Mouse (Mus musculus) bone marrow macrophage, adult 2 months (primary cell): ENCODE results near the gene Cdca7l. TPM values are rescaled to one million over a fixed set of nuclear protein-coding genes. Genes with fewer than 3 reads are reported as not detected.
"Not testable (repeated sequence)": the region's sequence is repeated elsewhere in the genome, so short reads cannot be mapped to it uniquely, and the experiment has no call there.

ENCODE experiments used
- H3K27ac ChIP-seq: 2 replicates; pipeline ENCODE4 v1.5.1; 2012; ENCODE audit warnings: low read depth, low read length; ENCODE audit not compliant: insufficient read depth
- H3K4me1 ChIP-seq: 2 replicates; pipeline ENCODE4 v1.6.1; 2012; ENCODE audit warnings: low read length; ENCODE audit not compliant: control insufficient read depth, insufficient read depth
- H3K4me3 ChIP-seq: 2 replicates; pipeline ENCODE4 v1.5.1; 2012; ENCODE audit warnings: mild to moderate bottlenecking, low read length, moderate library complexity; ENCODE audit not compliant: insufficient read depth
- CTCF ChIP-seq: IDR thresholded peaks from 2 replicates; pipeline ENCODE4 v1.5.1; 2012; ENCODE audit warnings: low read depth, mild to moderate bottlenecking, low read length, moderate library complexity
- POLR2A ChIP-seq: IDR thresholded peaks from 2 replicates; pipeline ENCODE4 v1.6.1; 2012; ENCODE audit warnings: mild to moderate bottlenecking, low read depth, low read length, borderline replicate concordance
- polyA plus RNA-seq: library from polyadenylated mRNA; stranded (reverse); fragments of >200 nt; gene quantifications from 2 replicates; pipeline ENCODE4 v1.2.4, GENCODE M21; 2012; ENCODE audit not compliant: missing spikeins, insufficient read depth, insufficient read length

Cdca7l gene
- polyA plus RNA-seq = 5.8 and 8.7 TPM in 2 replicates

DNA sequence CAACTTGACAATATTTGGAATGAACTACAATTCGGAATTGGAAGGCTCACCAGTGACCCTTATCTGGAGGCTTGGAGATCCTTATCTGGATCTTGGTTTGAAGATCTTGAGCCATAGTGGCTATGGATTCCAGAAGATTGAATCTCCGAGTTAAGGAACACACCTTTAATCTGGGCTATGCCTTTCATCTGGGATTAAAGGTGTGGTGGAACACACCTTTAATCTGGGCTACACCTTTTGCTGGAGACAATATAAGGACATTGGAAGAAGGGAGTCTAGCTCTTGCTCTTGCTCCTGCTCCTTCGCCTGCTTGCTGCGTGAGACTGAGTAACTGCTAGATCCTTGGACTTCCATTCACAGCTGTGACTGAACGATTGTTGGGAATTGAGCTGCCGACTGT, at the start of gene Cdca7l:
Gene Cdca7l (plus strand): TSS at position 301 of the 400 bp plus-strand sequence.
- H3K4me1 ChIP-seq, H3K4me3 ChIP-seq, H3K27ac ChIP-seq: not testable (repeated sequence)

DNA sequence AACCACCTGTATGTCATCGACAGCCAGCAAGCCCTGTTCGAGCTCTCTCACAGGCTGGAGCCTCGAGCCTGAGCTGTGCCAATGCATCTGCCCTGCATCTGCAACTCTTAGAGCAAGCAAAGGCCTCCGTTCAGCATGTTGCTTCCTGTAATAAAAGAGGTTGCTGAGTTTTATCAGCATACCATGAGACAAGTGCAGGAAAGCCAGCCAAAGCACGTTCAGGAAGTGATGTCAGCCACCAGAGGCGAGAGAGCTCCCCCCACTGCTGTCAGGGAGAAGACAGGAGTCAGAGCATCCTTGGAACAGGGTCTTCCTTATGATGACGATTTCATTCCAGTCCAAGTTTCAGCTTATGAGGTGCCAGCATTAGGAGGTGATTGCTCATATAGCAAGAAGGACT, 48.1 kb upstream of the Cdca7l start:
- Histone ChIP-seq H3K27ac (no peak overlapping the region), H3K4me3 (no peak overlapping the region), H3K4me1 (no peaks in the 10 kb centered on the region)
- TF ChIP-seq CTCF (no peak), POLR2A (no peak)

DNA sequence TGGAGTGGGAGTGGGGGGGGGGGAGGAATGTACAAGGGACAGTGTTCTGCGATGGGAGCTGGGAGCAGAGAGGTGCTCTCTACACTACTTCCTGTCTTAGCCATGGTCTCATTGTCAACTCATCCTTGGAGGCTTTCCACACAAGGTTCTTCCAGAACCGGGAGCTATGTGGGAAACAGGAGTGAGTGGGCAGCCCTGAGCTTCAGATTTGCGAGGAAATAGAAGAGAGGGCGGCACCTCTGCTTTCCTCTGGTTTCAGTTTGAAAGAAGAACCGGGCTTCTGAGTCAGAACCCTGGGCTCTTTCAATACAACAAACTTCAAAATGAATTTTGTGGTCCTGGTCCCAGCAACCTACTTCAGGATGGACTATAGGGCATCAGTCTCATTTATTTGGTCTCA, 43.7 kb upstream of the Cdca7l start:
- no peak overlapping the region for H3K4me3 ChIP-seq
- TF ChIP-seq CTCF (no peak), POLR2A (no peak)
- H3K27ac ChIP-seq = no peak overlapping the region
- H3K4me1 ChIP-seq = peaks cover 6% of the 10 kb centered on the region

DNA sequence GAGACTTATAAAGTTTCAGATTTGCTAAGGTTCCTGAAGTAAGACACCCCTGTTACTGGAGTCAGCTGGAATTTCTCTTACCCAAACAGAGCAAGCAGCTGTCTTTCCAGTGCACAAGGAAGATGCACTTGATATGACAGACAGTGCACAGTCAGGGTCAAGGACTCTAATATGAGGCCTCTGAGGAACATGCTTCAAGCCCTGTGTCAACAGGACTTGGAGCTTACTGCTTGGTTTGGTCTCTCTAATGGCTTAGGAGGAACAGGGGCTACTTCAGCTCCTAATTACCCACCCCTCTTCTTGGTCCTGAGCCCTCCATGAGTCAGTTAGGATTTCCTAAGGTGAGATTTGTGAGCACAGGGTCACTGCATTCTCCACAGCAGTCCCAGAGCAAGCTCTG, 43.2 kb upstream of the Cdca7l start:
- Histone ChIP-seq H3K4me1 (peaks cover 6% of the 10 kb centered on the region), H3K27ac (no peak overlapping the region), H3K4me3 (no peak overlapping the region)
- TF ChIP-seq CTCF = no peak
- TF ChIP-seq POLR2A = no peak

DNA sequence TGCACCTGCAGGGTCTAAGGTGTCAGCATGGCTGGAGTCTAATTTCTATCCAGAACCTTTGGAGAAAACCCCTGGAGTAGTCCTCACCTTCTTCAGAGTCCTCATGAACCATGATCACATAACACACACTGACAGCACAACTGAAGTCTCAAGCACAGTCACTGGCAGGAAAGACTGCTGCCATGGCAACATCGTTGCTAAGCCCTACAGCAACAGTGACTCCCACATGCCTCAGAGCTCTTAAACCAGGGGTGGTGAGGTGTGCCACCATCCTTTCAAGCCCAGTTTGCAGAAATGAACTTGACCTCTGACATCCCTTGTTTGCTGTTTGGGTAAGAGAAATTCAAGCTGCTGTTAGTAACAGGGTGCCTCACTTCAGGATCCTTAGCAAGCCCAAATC, 42.4 kb upstream of the Cdca7l start:
- H3K4me3 ChIP-seq = no peak overlapping the region
- H3K4me1 ChIP-seq = peaks cover 6% of the 10 kb centered on the region
- TF ChIP-seq POLR2A (no peak), CTCF (no peak)
- H3K27ac ChIP-seq = no peak overlapping the region

DNA sequence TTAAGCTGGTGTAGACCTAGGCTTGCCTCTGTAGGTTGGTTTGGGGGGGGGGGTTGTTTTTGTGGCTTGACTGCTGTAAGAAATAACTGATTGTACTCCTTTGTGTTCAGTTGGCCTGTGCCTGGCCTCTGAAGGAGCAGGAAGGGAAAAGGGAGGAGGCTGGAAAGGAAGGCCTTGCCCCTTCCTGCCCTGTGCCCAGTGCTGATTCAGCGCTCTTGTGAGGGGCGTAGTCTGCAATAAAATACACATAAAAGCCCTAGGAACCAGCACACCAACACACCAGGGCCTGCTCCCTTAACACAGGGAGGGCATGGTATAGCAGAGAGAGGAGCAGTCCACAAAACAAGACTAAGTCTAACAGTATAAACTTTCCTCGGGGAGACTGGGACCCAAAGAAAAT, 40.8 kb upstream of the Cdca7l start:
- H3K27ac ChIP-seq = no peak overlapping the region; the same call in 1 of the 2 replicates
- no peak overlapping the region for H3K4me3 ChIP-seq
- H3K4me1 ChIP-seq = peaks cover 6% of the 10 kb centered on the region
- TF ChIP-seq CTCF (no peak), POLR2A (no peak)

DNA sequence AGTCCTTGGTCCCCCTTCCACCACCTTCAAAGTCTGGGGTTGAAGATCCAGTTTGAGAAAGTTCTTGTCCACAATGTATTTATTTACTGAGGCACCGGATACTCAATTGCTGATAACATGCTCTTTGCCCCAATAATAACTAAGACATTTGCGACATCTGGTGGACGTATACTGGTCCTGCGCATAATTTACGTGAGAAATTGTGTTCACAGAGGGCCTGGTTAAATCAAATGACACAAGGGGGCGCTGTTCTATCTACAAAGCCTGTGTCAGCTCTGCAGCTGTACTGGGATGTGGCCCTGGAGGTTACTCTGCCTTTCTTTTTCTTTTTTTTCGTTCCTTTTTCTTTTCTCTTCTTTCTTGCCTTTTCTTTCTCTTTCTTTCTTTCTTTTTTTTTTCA, 39.2 kb upstream of the Cdca7l start:
- H3K27ac ChIP-seq = no peak overlapping the region
- TF ChIP-seq POLR2A (no peak), CTCF (peak; percentile 87)
- no peak overlapping the region for H3K4me3 ChIP-seq
- H3K4me1 ChIP-seq = peaks cover 6% of the 10 kb centered on the region

DNA sequence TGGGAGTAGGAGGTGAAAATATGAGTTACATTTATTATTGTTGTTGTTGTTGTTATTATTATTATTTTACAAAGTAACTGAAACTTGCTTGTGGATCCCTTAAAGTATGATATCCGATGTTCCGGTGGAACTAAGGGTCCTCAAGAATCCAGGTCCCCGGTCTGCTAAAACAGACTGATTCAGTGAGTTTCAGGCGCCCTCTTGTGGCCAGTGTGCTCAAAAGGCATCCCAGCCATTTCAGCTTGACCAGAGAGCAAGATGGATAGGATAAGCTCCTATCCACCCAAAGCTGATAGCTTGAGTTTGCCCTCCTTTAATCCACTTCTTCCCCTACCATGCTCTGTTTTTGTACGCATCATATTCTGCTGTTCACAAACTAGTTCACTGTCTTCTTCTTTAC, 35.0 kb upstream of the Cdca7l start:
- no peak overlapping the region for H3K27ac ChIP-seq
- H3K4me3 ChIP-seq = no peak overlapping the region
- TF ChIP-seq POLR2A (no peak), CTCF (peak; percentile 80)
- H3K4me1 ChIP-seq = no peaks in the 10 kb centered on the region

DNA sequence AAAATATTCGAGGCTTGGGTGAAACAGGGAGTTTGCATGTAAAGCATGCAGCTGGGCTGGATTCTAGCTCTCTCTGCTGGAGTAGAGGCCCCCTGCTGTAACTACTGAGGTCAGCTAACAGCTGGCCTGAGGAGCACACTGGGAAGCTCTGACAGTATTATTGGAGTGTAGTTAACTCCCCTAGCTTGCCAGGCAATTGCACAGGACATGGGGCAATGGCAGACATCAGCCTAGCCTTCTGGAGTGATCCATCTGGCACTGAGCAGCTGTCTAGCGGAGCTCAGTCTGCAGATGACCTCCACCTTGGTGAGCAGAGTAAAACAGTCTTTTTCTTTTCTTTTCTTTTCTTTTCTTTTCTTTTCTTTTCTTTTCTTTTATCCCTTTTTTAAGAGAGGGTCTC, 33.9 kb upstream of the Cdca7l start:
- H3K4me3 ChIP-seq = no peak overlapping the region
- H3K27ac ChIP-seq = no peak overlapping the region
- no peak for TF ChIP-seq POLR2A
- no peak for TF ChIP-seq CTCF
- no peaks in the 10 kb centered on the region for H3K4me1 ChIP-seq

DNA sequence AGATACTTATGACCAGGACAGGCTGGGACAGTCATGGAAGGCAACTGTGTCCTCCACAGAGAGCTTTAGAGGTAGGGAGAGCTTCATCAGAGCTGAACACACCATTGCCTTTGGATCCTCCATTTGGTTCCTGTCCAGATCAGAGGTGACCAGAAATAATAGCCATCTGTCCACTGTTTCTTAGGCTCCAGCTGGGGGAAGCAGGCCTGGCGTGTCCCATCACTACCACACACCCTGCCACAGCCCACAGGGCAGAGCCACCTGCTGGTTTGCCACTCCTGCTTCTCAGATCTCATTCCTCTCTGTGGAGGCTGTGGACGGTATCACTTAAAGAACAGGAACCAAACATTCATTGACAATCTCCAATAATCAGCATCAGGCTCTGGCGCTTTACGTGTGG, 32.9 kb upstream of the Cdca7l start:
- TF ChIP-seq POLR2A = no peak
- no peak for TF ChIP-seq CTCF
- no peaks in the 10 kb centered on the region for H3K4me1 ChIP-seq

DNA sequence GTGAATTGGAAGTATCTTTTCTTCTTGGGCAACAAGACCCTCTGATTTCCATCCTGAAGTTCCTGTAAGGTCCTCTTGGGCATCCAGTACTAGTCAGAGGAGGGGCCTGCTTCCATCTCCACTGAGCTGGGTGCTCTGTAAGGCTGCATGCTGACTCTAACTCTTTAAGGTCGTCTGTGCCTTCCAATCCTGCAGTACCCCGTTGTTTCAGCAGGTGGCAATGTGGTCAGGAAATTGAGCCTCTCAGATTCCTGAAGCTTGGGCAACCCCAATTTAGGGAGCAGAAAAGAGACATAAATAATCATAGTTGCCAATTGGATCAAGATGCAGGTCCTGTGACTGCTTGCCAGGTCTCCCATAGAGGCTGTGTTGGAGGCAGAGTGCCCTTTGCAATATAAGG, 31.5 kb upstream of the Cdca7l start:
- H3K27ac ChIP-seq = no peak overlapping the region
- TF ChIP-seq CTCF (peak; percentile 42), POLR2A (no peak)

More for the DNA sequence above, 32.9 kb upstream of the Cdca7l start:
- no peak overlapping the region for H3K27ac ChIP-seq
- no peak overlapping the region for H3K4me3 ChIP-seq

More for the DNA sequence above, 31.5 kb upstream of the Cdca7l start:
- H3K4me3 ChIP-seq = no peak overlapping the region
- H3K4me1 ChIP-seq = no peaks in the 10 kb centered on the region
